Comparison of ENCODE assay signal across 14 mouse cellular contexts in the genomic region with DNA sequence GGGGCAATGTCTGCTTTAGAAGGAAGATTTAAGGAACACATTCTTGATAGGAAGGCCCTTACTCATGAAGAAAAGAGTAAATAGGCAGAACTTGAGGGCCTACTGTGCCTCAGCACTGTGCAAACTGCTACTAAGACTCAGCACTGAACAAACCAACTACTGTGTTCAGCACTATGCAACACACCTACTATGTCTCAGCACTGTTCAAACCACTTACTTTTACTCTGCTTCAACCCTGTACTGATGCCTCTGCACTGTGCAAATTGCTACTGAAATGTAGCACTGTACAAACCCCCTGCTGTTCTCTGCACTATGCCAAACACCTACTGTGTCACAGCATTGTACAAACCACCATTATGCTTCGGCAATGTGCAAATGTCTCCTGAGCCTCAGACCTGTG.
"Had no signal": no experiment of that assay in that cellular context is flagged by ENCODE, and none has a peak within 500 bp of the region (broad histone marks: within the 10 kb centered on the region; RNA-seq: fewer than 3 reads in every experiment).

No protein-coding gene starts in this region.

- H3K36me3 ChIP-seq: limb, embryonic 10.5 days; liver, embryonic 15.5 days; stomach, embryonic 15.5 days had no signal

- H3K4me3 ChIP-seq: left cerebral cortex, adult 2 months; limb, embryonic 10.5 days; liver, embryonic 15.5 days; stomach, embryonic 15.5 days had no signal

- H3K9ac ChIP-seq: liver, embryonic 15.5 days; stomach, embryonic 15.5 days had no signal

- H3K9me3 ChIP-seq: limb, embryonic 10.5 days; liver, embryonic 15.5 days; stomach, embryonic 15.5 days had no signal

- H3K4me2 ChIP-seq: liver, embryonic 11.5 days; liver, embryonic 15.5 days; stomach, embryonic 15.5 days had no signal

- ATAC-seq: intestine, postnatal 0 days; lung, postnatal 0 days had no signal

- DNase-seq: kidney, adult 8-10 months; kidney, postnatal 25 days; lung, adult 2 months; retina, postnatal 1 day; right cerebral cortex, postnatal 4 days; spleen, adult 18-20 months; thymus, postnatal 36 days had no signal

- H3K4me1 ChIP-seq: limb, embryonic 10.5 days; liver, embryonic 15.5 days; stomach, embryonic 15.5 days had no signal

- H3K27me3 ChIP-seq: liver, embryonic 15.5 days; stomach, embryonic 15.5 days had no signal

- H3K27ac ChIP-seq: left cerebral cortex, adult 2 months; limb, embryonic 10.5 days; liver, embryonic 15.5 days; stomach, embryonic 15.5 days had no signal
